Mouse (Mus musculus) E14TG2a.4 (cell line): Measurements from ENCODE around the gene Tomm6.

Experiments used
- H3K27me3 ChIP-seq: 2 replicates; pipeline ENCODE4 v1.6.1; 2014; ENCODE audit warnings: low read length, control low read depth; ENCODE audit not compliant: insufficient read depth
- H3K36me3 ChIP-seq: 2 replicates; pipeline ENCODE4 v1.6.1; 2014; ENCODE audit warnings: low read length, control low read depth; ENCODE audit not compliant: insufficient read depth
- H3K4me1 ChIP-seq: replicated peaks from 2 replicates; pipeline ENCODE4 v1.6.1; 2014; ENCODE audit warnings: low read depth, low read length, control low read depth
- H3K4me3 ChIP-seq: replicated peaks from 2 replicates; pipeline ENCODE4 v1.5.1; 2014; ENCODE audit warnings: mild to moderate bottlenecking, low read length
- H3K9me3 ChIP-seq: 2 replicates; pipeline ENCODE4 v1.6.1; 2014; ENCODE audit warnings: low read length, control low read depth
- CTCF ChIP-seq: conservative IDR thresholded peaks from 2 replicates; pipeline ENCODE4 v1.5.1; 2014; ENCODE audit warnings: low read length
- NANOG ChIP-seq: IDR thresholded peaks from 2 replicates; pipeline ENCODE4 v1.6.1; 2014; ENCODE audit warnings: borderline replicate concordance, low read length, mixed read lengths
- POU5F1 ChIP-seq: IDR thresholded peaks from 2 replicates; pipeline ENCODE4 v1.6.1; 2014; ENCODE audit warnings: low read length, borderline replicate concordance

The Tomm6 gene

GRCm38 (mm10) chr17:47688608-47689575, 706 bp upstream of the Tomm6 start, which contains the start of gene Frs3:
Gene Frs3 (plus strand): TSS chr17:47689030.
- peaks cover 49% of the 10 kb centered on the region for H3K27me3 ChIP-seq
- H3K9me3 ChIP-seq = no peaks in the 10 kb centered on the region
- H3K4me1 ChIP-seq = peaks cover 75% of the 10 kb centered on the region
- TF ChIP-seq NANOG (no peak), CTCF (no peak), POU5F1 (no peak)
- H3K4me3 ChIP-seq = peak within 1 kb of the TSS; percentile 98
- peaks cover 34% of the 10 kb centered on the region for H3K36me3 ChIP-seq

GRCm38 (mm10) chr17:47687409-47688343, 510 bp downstream of the Tomm6 start:
- Histone ChIP-seq H3K27me3 (peaks cover 36% of the 10 kb centered on the region), H3K9me3 (no peaks in the 10 kb centered on the region), H3K4me1 (peaks cover 78% of the 10 kb centered on the region), H3K4me3 (peak overlapping the region; percentile 98), H3K36me3 (peaks cover 46% of the 10 kb centered on the region)
- TF ChIP-seq POU5F1 (no peak), CTCF (no peak), NANOG (peak; percentile 12; the same call in 1 of the 2 replicates)

GRCm38 (mm10) chr17:47682836-47683235, 5.3 kb downstream of the Tomm6 start:
- no peak overlapping the region for H3K4me3 ChIP-seq
- H3K36me3 ChIP-seq = peaks cover 93% of the 10 kb centered on the region
- H3K4me1 ChIP-seq = peaks cover 52% of the 10 kb centered on the region
- TF ChIP-seq POU5F1 (no peak), CTCF (no peak), NANOG (no peak)
- no peaks in the 10 kb centered on the region for H3K9me3 ChIP-seq
- no peaks in the 10 kb centered on the region for H3K27me3 ChIP-seq

GRCm38 (mm10) chr17:47678702-47679101, 9.5 kb downstream of the Tomm6 start:
- Histone ChIP-seq H3K4me3 (no peak overlapping the region), H3K4me1 (peaks cover 37% of the 10 kb centered on the region), H3K9me3 (no peaks in the 10 kb centered on the region), H3K36me3 (peaks cover 89% of the 10 kb centered on the region), H3K27me3 (no peaks in the 10 kb centered on the region)
- TF ChIP-seq CTCF (no peak), POU5F1 (no peak), NANOG (no peak)

- Histone ChIP-seq H3K27me3 (no peaks in the 10 kb centered on the region), H3K4me3 (no peak overlapping the region), H3K9me3 (no peaks in the 10 kb centered on the region), H3K4me1 (peaks cover 39% of the 10 kb centered on the region), H3K36me3 (peaks cover 84% of the 10 kb centered on the region)
- TF ChIP-seq CTCF (no peak), NANOG (no peak), POU5F1 (no peak)
Measured at GRCm38 (mm10) chr17:47678238-47678637, 9.9 kb downstream of the Tomm6 start.

- TF ChIP-seq NANOG (no peak), CTCF (peak; percentile 96)
- Histone ChIP-seq H3K4me3 (no peak overlapping the region), H3K9me3 (no peaks in the 10 kb centered on the region)
Measured at GRCm38 (mm10) chr17:47676581-47676980, 11.6 kb downstream of the Tomm6 start.

GRCm38 (mm10) chr17:47672311-47673111, 15.7 kb downstream of the Tomm6 start:
- Histone ChIP-seq H3K27me3 (peaks cover 9% of the 10 kb centered on the region), H3K4me1 (peaks cover 58% of the 10 kb centered on the region), H3K36me3 (peaks cover 28% of the 10 kb centered on the region), H3K4me3 (peak overlapping the region; percentile 82), H3K9me3 (no peaks in the 10 kb centered on the region)
- TF ChIP-seq CTCF (no peak), POU5F1 (no peak), NANOG (no peak)

More at GRCm38 (mm10) chr17:47676581-47676980, 11.6 kb downstream of the Tomm6 start:
- Histone ChIP-seq H3K4me1 (peaks cover 32% of the 10 kb centered on the region), H3K27me3 (no peaks in the 10 kb centered on the region), H3K36me3 (peaks cover 68% of the 10 kb centered on the region)

- Histone ChIP-seq H3K4me3 (peak overlapping the region; percentile 82), H3K27me3 (peaks cover 9% of the 10 kb centered on the region), H3K36me3 (peaks cover 22% of the 10 kb centered on the region), H3K4me1 (peaks cover 59% of the 10 kb centered on the region), H3K9me3 (no peaks in the 10 kb centered on the region)
- no peak for TF ChIP-seq POU5F1
- no peak for TF ChIP-seq CTCF
- TF ChIP-seq NANOG = no peak
Measured at GRCm38 (mm10) chr17:47671988-47672310, 16.2 kb downstream of the Tomm6 start.
